Mouse (Mus musculus): ENCODE measurements around the gene Gm37240. TPM values are rescaled to one million over a fixed set of nuclear protein-coding genes. Genes with fewer than 3 reads are reported as not detected.

The Gm37240 gene
- polyA plus RNA-seq, 1 experiment: 0.91 TPM

- no peaks in the 10 kb centered on the region for H3K27me3 ChIP-seq (ENCODE audit: control insufficient read depth, insufficient read depth, low read length, poor library complexity, severe bottlenecking)
- no peak overlapping the region for H3K27ac ChIP-seq (ENCODE audit: insufficient read depth, low read length)
- TF ChIP-seq CTCF (IDR thresholded peaks at IDR 0.05; ENCODE audit: low read depth, low read length) (no peak), EP300 (IDR thresholded peaks at IDR 0.05; ENCODE audit: insufficient read depth, low read depth, low read length) (no peak), POLR2A (IDR thresholded peaks at IDR 0.05; ENCODE audit: insufficient read depth, low read length) (no peak)
- H3K9ac ChIP-seq (ENCODE audit: low read depth, poor library complexity, severe bottlenecking): no peak overlapping the region
- no peaks in the 10 kb centered on the region for H3K36me3 ChIP-seq (ENCODE audit: control insufficient read depth, insufficient read depth, low read length, poor library complexity, severe bottlenecking)
- no peak overlapping the region for H3K4me3 ChIP-seq (ENCODE audit: low read depth, low read length)
- H3K4me1 ChIP-seq (ENCODE audit: control insufficient read depth, insufficient read depth, low read length): no peaks in the 10 kb centered on the region
- H3K9me3 ChIP-seq (replicated peaks; ENCODE audit: control insufficient read depth, insufficient read depth, low read length, poor library complexity, severe bottlenecking): no peaks in the 10 kb centered on the region
Observed at GRCm38 (mm10) chr3:85203659-85204058, 683.7 kb downstream of the Gm37240 start.

- Histone ChIP-seq H3K4me1 (ENCODE audit: control insufficient read depth, insufficient read depth, low read length) (no peaks in the 10 kb centered on the region), H3K27ac (ENCODE audit: insufficient read depth, low read length) (no peak overlapping the region), H3K4me3 (ENCODE audit: low read depth, low read length) (no peak overlapping the region), H3K36me3 (ENCODE audit: control insufficient read depth, insufficient read depth, low read length, poor library complexity, severe bottlenecking) (no peaks in the 10 kb centered on the region), H3K27me3 (ENCODE audit: control insufficient read depth, insufficient read depth, low read length, poor library complexity, severe bottlenecking) (no peaks in the 10 kb centered on the region), H3K9ac (ENCODE audit: low read depth, poor library complexity, severe bottlenecking) (no peak overlapping the region), H3K9me3 (replicated peaks; ENCODE audit: control insufficient read depth, insufficient read depth, low read length, poor library complexity, severe bottlenecking) (no peaks in the 10 kb centered on the region)
- TF ChIP-seq POLR2A (IDR thresholded peaks at IDR 0.05; ENCODE audit: insufficient read depth, low read length) (no peak), CTCF (IDR thresholded peaks at IDR 0.05; ENCODE audit: low read depth, low read length) (no peak), EP300 (IDR thresholded peaks at IDR 0.05; ENCODE audit: insufficient read depth, low read depth, low read length) (no peak)
Observed at GRCm38 (mm10) chr3:85202726-85203125, 684.6 kb downstream of the Gm37240 start.

GRCm38 (mm10) chr3:85201785-85202184, 685.5 kb downstream of the Gm37240 start:
- TF ChIP-seq CTCF (IDR thresholded peaks at IDR 0.05; ENCODE audit: low read depth, low read length) (no peak), EP300 (IDR thresholded peaks at IDR 0.05; ENCODE audit: insufficient read depth, low read depth, low read length) (no peak), POLR2A (IDR thresholded peaks at IDR 0.05; ENCODE audit: insufficient read depth, low read length) (no peak)
- Histone ChIP-seq H3K36me3 (ENCODE audit: control insufficient read depth, insufficient read depth, low read length, poor library complexity, severe bottlenecking) (no peaks in the 10 kb centered on the region), H3K9ac (ENCODE audit: low read depth, poor library complexity, severe bottlenecking) (no peak overlapping the region), H3K4me1 (ENCODE audit: control insufficient read depth, insufficient read depth, low read length) (no peaks in the 10 kb centered on the region), H3K4me3 (ENCODE audit: low read depth, low read length) (no peak overlapping the region), H3K27ac (ENCODE audit: insufficient read depth, low read length) (no peak overlapping the region), H3K27me3 (ENCODE audit: control insufficient read depth, insufficient read depth, low read length, poor library complexity, severe bottlenecking) (no peaks in the 10 kb centered on the region), H3K9me3 (replicated peaks; ENCODE audit: control insufficient read depth, insufficient read depth, low read length, poor library complexity, severe bottlenecking) (no peaks in the 10 kb centered on the region)

- TF ChIP-seq CTCF (IDR thresholded peaks at IDR 0.05; ENCODE audit: low read depth, low read length) (no peak), EP300 (IDR thresholded peaks at IDR 0.05; ENCODE audit: insufficient read depth, low read depth, low read length) (no peak), POLR2A (IDR thresholded peaks at IDR 0.05; ENCODE audit: insufficient read depth, low read length) (no peak)
- H3K9me3 ChIP-seq (replicated peaks; ENCODE audit: control insufficient read depth, insufficient read depth, low read length, poor library complexity, severe bottlenecking): no peaks in the 10 kb centered on the region
Observed at GRCm38 (mm10) chr3:85198496-85198895, 688.8 kb downstream of the Gm37240 start.

GRCm38 (mm10) chr3:85197148-85197547, 690.2 kb downstream of the Gm37240 start:
- Histone ChIP-seq H3K4me3 (ENCODE audit: low read depth, low read length) (no peak overlapping the region), H3K27ac (ENCODE audit: insufficient read depth, low read length) (no peak overlapping the region), H3K9me3 (replicated peaks; ENCODE audit: control insufficient read depth, insufficient read depth, low read length, poor library complexity, severe bottlenecking) (no peaks in the 10 kb centered on the region), H3K9ac (ENCODE audit: low read depth, poor library complexity, severe bottlenecking) (no peak overlapping the region), H3K36me3 (ENCODE audit: control insufficient read depth, insufficient read depth, low read length, poor library complexity, severe bottlenecking) (no peaks in the 10 kb centered on the region), H3K4me1 (ENCODE audit: control insufficient read depth, insufficient read depth, low read length) (no peaks in the 10 kb centered on the region), H3K27me3 (ENCODE audit: control insufficient read depth, insufficient read depth, low read length, poor library complexity, severe bottlenecking) (no peaks in the 10 kb centered on the region)
- TF ChIP-seq POLR2A (IDR thresholded peaks at IDR 0.05; ENCODE audit: insufficient read depth, low read length) (no peak), CTCF (IDR thresholded peaks at IDR 0.05; ENCODE audit: low read depth, low read length) (no peak), EP300 (IDR thresholded peaks at IDR 0.05; ENCODE audit: insufficient read depth, low read depth, low read length) (no peak)

More at GRCm38 (mm10) chr3:85198496-85198895, 688.8 kb downstream of the Gm37240 start:
- Histone ChIP-seq H3K36me3 (ENCODE audit: control insufficient read depth, insufficient read depth, low read length, poor library complexity, severe bottlenecking) (no peaks in the 10 kb centered on the region), H3K4me1 (ENCODE audit: control insufficient read depth, insufficient read depth, low read length) (no peaks in the 10 kb centered on the region), H3K27ac (ENCODE audit: insufficient read depth, low read length) (no peak overlapping the region), H3K27me3 (ENCODE audit: control insufficient read depth, insufficient read depth, low read length, poor library complexity, severe bottlenecking) (no peaks in the 10 kb centered on the region), H3K9ac (ENCODE audit: low read depth, poor library complexity, severe bottlenecking) (no peak overlapping the region), H3K4me3 (ENCODE audit: low read depth, low read length) (no peak overlapping the region)

- no peaks in the 10 kb centered on the region for H3K4me1 ChIP-seq (ENCODE audit: control insufficient read depth, insufficient read depth, low read length)
Observed at GRCm38 (mm10) chr3:85196591-85196990, 690.7 kb downstream of the Gm37240 start.

More at GRCm38 (mm10) chr3:85196591-85196990, 690.7 kb downstream of the Gm37240 start:
- Histone ChIP-seq H3K4me3 (ENCODE audit: low read depth, low read length) (no peak overlapping the region), H3K27ac (ENCODE audit: insufficient read depth, low read length) (no peak overlapping the region), H3K27me3 (ENCODE audit: control insufficient read depth, insufficient read depth, low read length, poor library complexity, severe bottlenecking) (no peaks in the 10 kb centered on the region), H3K9me3 (replicated peaks; ENCODE audit: control insufficient read depth, insufficient read depth, low read length, poor library complexity, severe bottlenecking) (no peaks in the 10 kb centered on the region), H3K9ac (ENCODE audit: low read depth, poor library complexity, severe bottlenecking) (no peak overlapping the region), H3K36me3 (ENCODE audit: control insufficient read depth, insufficient read depth, low read length, poor library complexity, severe bottlenecking) (no peaks in the 10 kb centered on the region)
- TF ChIP-seq EP300 (IDR thresholded peaks at IDR 0.05; ENCODE audit: insufficient read depth, low read depth, low read length) (no peak), CTCF (IDR thresholded peaks at IDR 0.05; ENCODE audit: low read depth, low read length) (no peak)

Data from ES-Bruce4 (cell line).